Mouse (Mus musculus) natural killer cell, adult 2 months (primary cell): ENCODE measurements around the gene Car12.

Source experiments
- DNase-seq, 2 experiments: peaks; one replicate each; pipeline ENCODE4 v3.0.0; 2022; ENCODE audit warnings: low spot score in 2 of 2

Car12 gene

GRCm38 (mm10) chr9:66710626-66711025, 2.9 kb upstream of the Car12 start:
- DNase-seq: no peak

GRCm38 (mm10) chr9:66714022-66714515, 583 bp downstream of the Car12 start:
- DNase-seq: peak in 1 of 2 experiments; percentile 7

GRCm38 (mm10) chr9:66715361-66715760, 1.9 kb downstream of the Car12 start:
- no peak for DNase-seq

- no peak for DNase-seq
Measured at GRCm38 (mm10) chr9:66716533-66716932, 3.0 kb downstream of the Car12 start.

- DNase-seq: no peak
Measured at GRCm38 (mm10) chr9:66720686-66721450, 7.4 kb downstream of the Car12 start.

- no peak for DNase-seq
Measured at GRCm38 (mm10) chr9:66722187-66722868, 8.8 kb downstream of the Car12 start.

- no peak for DNase-seq
Measured at GRCm38 (mm10) chr9:66722869-66723272, 9.4 kb downstream of the Car12 start.

- no peak for DNase-seq
Measured at GRCm38 (mm10) chr9:66725591-66725990, 12.1 kb downstream of the Car12 start.

- no peak for DNase-seq
Measured at GRCm38 (mm10) chr9:66727333-66727732, 13.8 kb downstream of the Car12 start.

- no peak for DNase-seq
Measured at GRCm38 (mm10) chr9:66730556-66730955, 17.1 kb downstream of the Car12 start.

- DNase-seq: no peak
Measured at GRCm38 (mm10) chr9:66731284-66731683, 17.8 kb downstream of the Car12 start.

GRCm38 (mm10) chr9:66732791-66733691, 19.6 kb downstream of the Car12 start:
- no peak for DNase-seq

- DNase-seq: no peak
Measured at GRCm38 (mm10) chr9:66734568-66734967, 21.1 kb downstream of the Car12 start.

GRCm38 (mm10) chr9:66735122-66735521, 21.6 kb downstream of the Car12 start:
- DNase-seq: no peak

GRCm38 (mm10) chr9:66736016-66736415, 22.5 kb downstream of the Car12 start:
- no peak for DNase-seq

GRCm38 (mm10) chr9:66736551-66736950, 23.1 kb downstream of the Car12 start:
- DNase-seq: no peak

GRCm38 (mm10) chr9:66739516-66739915, 26.0 kb downstream of the Car12 start:
- no peak for DNase-seq

- DNase-seq: no peak
Measured at GRCm38 (mm10) chr9:66744531-66744930, 31.0 kb downstream of the Car12 start.

- DNase-seq: no peak
Measured at GRCm38 (mm10) chr9:66748390-66748789, 34.9 kb downstream of the Car12 start.

GRCm38 (mm10) chr9:66752849-66753248, 39.4 kb downstream of the Car12 start:
- no peak for DNase-seq

GRCm38 (mm10) chr9:66760991-66761390, 47.5 kb downstream of the Car12 start:
- DNase-seq: no peak

GRCm38 (mm10) chr9:66768721-66769120, 55.2 kb downstream of the Car12 start:
- no peak for DNase-seq
